Mouse (Mus musculus) heart, embryonic 12.5 days (tissue): ENCODE results near the gene Rb1. TPM values are rescaled to one million over a fixed set of nuclear protein-coding genes. Genes with fewer than 3 reads are reported as not detected.

Source experiments
- ATAC-seq: fragments of 200-750 bp; cut with Nextera tagmentation; 2 replicates; pipeline ENCODE4 v1.8.0; 2017; ENCODE audit warnings: moderate TSS enrichment, moderate library complexity; ENCODE audit not compliant: insufficient number of reproducible peaks, low FRiP score
- H3K27ac ChIP-seq: fragments of 300-500 bp; sonication (generic); 2 replicates; pipeline ENCODE4 v1.5.1; 2016; ENCODE audit warnings: mild to moderate bottlenecking, moderate library complexity; ENCODE audit not compliant: poor library complexity, severe bottlenecking
- H3K27me3 ChIP-seq: fragments of 300-500 bp; sonication (generic); replicated peaks from 2 replicates; pipeline ENCODE4 v1.6.1; 2016; ENCODE audit warnings: mild to moderate bottlenecking, moderate library complexity
- H3K36me3 ChIP-seq: fragments of 300-500 bp; sonication (generic); 2 replicates; pipeline ENCODE4 v1.6.1; 2016; ENCODE audit warnings: mild to moderate bottlenecking, moderate library complexity
- H3K4me1 ChIP-seq: fragments of 300-500 bp; sonication (generic); replicated peaks from 2 replicates; pipeline ENCODE4 v1.6.1; 2016; ENCODE audit warnings: mild to moderate bottlenecking
- H3K4me2 ChIP-seq: fragments of 300-500 bp; sonication (generic); 2 replicates; pipeline ENCODE4 v1.6.1; 2016; ENCODE audit warnings: mild to moderate bottlenecking, moderate library complexity
- H3K4me3 ChIP-seq: fragments of 300-500 bp; sonication (generic); 2 replicates; pipeline ENCODE4 v1.5.1; 2016; ENCODE audit warnings: mild to moderate bottlenecking
- H3K9ac ChIP-seq: fragments of 300-500 bp; sonication (generic); 2 replicates; pipeline ENCODE4 v1.6.1; 2016; ENCODE audit warnings: mild to moderate bottlenecking, moderate library complexity
- H3K9me3 ChIP-seq: fragments of 300-500 bp; sonication (generic); replicated peaks from 2 replicates; pipeline ENCODE4 v1.6.1; 2016; ENCODE audit warnings: mild to moderate bottlenecking, moderate library complexity
- WGBS: fragments of 180-500 bp; shearing (Covaris S2); methylation state at CpG from one replicate; pipeline ENCODE4 v1.1.7; 2016; 5-methylcytosine and 5-hydroxymethylcytosine counted together
- polyA plus RNA-seq: library from polyadenylated mRNA; unstranded; fragments of >200 nt; fragmentation: Nextera tagmentation; extraction: Ambion mirVana; gene quantifications from 2 replicates; pipeline ENCODE4 v1.2.1, GENCODE M21; 2016

Rb1 gene
- polyA plus RNA-seq, 1 experiment from 2014 or later: 18.1 TPM

DNA sequence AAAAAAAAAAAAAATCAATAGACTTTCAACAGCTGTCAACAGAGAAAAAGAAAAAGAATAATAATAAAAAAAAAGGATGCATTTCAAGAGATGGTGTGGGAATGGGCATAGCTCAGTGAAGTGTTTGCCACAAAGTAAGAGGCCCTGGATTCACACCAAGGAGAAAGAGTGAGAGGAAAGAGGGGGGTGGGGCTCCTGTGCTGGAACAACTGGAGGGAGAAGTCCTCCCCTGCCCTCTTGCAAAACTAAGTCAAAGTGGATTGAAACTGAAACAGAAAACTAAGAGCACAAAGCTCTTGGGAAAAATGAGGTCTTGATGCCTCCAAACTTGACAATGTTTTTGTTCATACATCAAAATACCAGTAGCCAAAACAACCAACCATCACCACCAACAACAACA is 116.4 kb downstream of the Rb1 start:
- H3K4me1 ChIP-seq: peaks cover 2% of the 10 kb centered on the region; the same call in 1 of the 2 replicates
- H3K27me3 ChIP-seq: no peaks in the 10 kb centered on the region
- H3K9me3 ChIP-seq: no peaks in the 10 kb centered on the region
- no peak overlapping the region for H3K9ac ChIP-seq
- H3K4me2 ChIP-seq: no peak overlapping the region
- peaks cover 2% of the 10 kb centered on the region for H3K36me3 ChIP-seq
- H3K4me3 ChIP-seq: no peak overlapping the region
- no peak overlapping the region for H3K27ac ChIP-seq
- ATAC-seq: no peak

DNA sequence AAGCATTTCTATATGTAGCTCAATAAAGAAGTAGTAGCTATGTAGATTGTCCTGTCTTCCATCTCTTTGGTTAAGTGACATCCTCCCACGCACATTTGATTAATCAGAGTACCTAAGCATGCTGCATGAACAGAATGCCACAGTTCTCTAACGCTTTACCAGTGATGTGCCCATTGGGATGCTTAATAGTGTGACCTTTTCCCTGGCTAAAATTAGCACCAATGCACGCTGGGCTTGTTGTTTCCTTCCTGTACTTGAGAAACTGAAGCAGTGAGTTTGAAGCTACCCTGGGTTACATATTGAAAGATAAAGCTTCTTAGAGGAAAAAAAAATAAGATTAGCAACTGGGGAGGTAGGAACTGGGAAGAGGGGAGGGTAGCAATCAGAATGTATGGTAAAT is 121.6 kb downstream of the Rb1 start:
- Histone ChIP-seq H3K9ac (no peak overlapping the region), H3K4me1 (peaks cover 6% of the 10 kb centered on the region), H3K36me3 (no peaks in the 10 kb centered on the region), H3K9me3 (no peaks in the 10 kb centered on the region), H3K27ac (no peak overlapping the region), H3K4me2 (no peak overlapping the region), H3K27me3 (no peaks in the 10 kb centered on the region), H3K4me3 (no peak overlapping the region)
- 48% methylated on average over 3 of the region's 3 CpGs for WGBS
- ATAC-seq: no peak

GRCm38 (mm10) chr14:73201447-73201846 is 124.2 kb downstream of the Rb1 start:
- WGBS: 39% methylated on average over 3 of the region's 3 CpGs
- no peak; the same call in 1 of the 2 replicates for ATAC-seq
- Histone ChIP-seq H3K9me3 (no peaks in the 10 kb centered on the region), H3K9ac (no peak overlapping the region), H3K4me3 (no peak overlapping the region), H3K36me3 (peaks cover 9% of the 10 kb centered on the region; the same call in 1 of the 2 replicates), H3K4me2 (no peak overlapping the region), H3K4me1 (peaks cover 10% of the 10 kb centered on the region), H3K27me3 (no peaks in the 10 kb centered on the region), H3K27ac (no peak overlapping the region)

- Histone ChIP-seq H3K4me2 (no peak overlapping the region), H3K27me3 (no peaks in the 10 kb centered on the region), H3K9me3 (no peaks in the 10 kb centered on the region), H3K9ac (no peak overlapping the region), H3K27ac (no peak overlapping the region), H3K4me3 (no peak overlapping the region), H3K36me3 (peaks cover 15% of the 10 kb centered on the region), H3K4me1 (peaks cover 7% of the 10 kb centered on the region)
- WGBS: 71% methylated on average over 5 of the region's 5 CpGs
- ATAC-seq: no peak
Measured at GRCm38 (mm10) chr14:73199058-73199457, 126.6 kb downstream of the Rb1 start.

GRCm38 (mm10) chr14:73186875-73187274 is 138.7 kb downstream of the Rb1 start:
- no peaks in the 10 kb centered on the region for H3K27me3 ChIP-seq
- ATAC-seq: no peak
- no peak overlapping the region for H3K4me3 ChIP-seq
- 84% methylated on average over 7 of the region's 7 CpGs for WGBS
- 0 out of 2 replicates have a peak, but pooled peaks cover 4% of the 10 kb centered on the region for H3K9me3 ChIP-seq
- H3K27ac ChIP-seq: no peak overlapping the region
- H3K4me2 ChIP-seq: no peak overlapping the region
- no peak overlapping the region for H3K9ac ChIP-seq
- no peaks in the 10 kb centered on the region for H3K4me1 ChIP-seq
- H3K36me3 ChIP-seq: peaks cover 33% of the 10 kb centered on the region

DNA sequence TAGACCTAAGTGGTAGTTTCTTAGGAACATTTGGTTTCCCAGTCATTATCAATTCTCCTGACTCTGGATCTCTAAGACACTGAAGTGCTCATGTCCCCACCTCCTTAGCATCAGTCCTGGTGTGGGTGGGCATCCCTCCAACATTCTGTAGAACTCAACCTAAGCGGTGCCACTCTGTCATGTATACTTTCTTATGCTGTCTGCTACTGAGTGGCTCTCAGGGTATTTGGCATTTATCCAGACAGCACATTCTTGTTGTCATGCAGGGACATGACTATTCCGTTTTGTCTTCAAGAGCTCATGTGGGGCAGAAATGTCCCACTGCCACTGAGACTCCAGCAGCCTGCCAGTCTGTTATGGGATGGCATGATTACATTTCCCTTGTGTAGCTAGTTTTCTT is 144.5 kb downstream of the Rb1 start:
- H3K4me3 ChIP-seq: no peak overlapping the region
- peaks cover 61% of the 10 kb centered on the region for H3K36me3 ChIP-seq
- no peak overlapping the region for H3K4me2 ChIP-seq
- H3K27ac ChIP-seq: peak overlapping the region; percentile 27; the same call in 1 of the 2 replicates
- no peak for ATAC-seq
- 0 out of 2 replicates have a peak, but pooled peaks cover 4% of the 10 kb centered on the region for H3K9me3 ChIP-seq
- H3K27me3 ChIP-seq: no peaks in the 10 kb centered on the region
- no peak overlapping the region for H3K9ac ChIP-seq
- peaks cover 22% of the 10 kb centered on the region for H3K4me1 ChIP-seq
- 27% methylated on average over 2 of the region's 2 CpGs for WGBS

GRCm38 (mm10) chr14:73180671-73181070 is 145.0 kb downstream of the Rb1 start:
- Histone ChIP-seq H3K4me3 (no peak overlapping the region), H3K9ac (no peak overlapping the region), H3K27ac (no peak overlapping the region), H3K9me3 (0 out of 2 replicates have a peak, but pooled peaks cover 4% of the 10 kb centered on the region), H3K4me1 (peaks cover 25% of the 10 kb centered on the region), H3K4me2 (no peak overlapping the region), H3K36me3 (peaks cover 62% of the 10 kb centered on the region), H3K27me3 (no peaks in the 10 kb centered on the region)
- 76% methylated on average over 3 of the region's 3 CpGs for WGBS
- no peak for ATAC-seq

- 58% methylated on average over 4 of the region's 4 CpGs for WGBS
- Histone ChIP-seq H3K27me3 (no peaks in the 10 kb centered on the region), H3K36me3 (peaks cover 59% of the 10 kb centered on the region), H3K4me2 (no peak overlapping the region), H3K4me1 (peaks cover 35% of the 10 kb centered on the region), H3K4me3 (no peak overlapping the region), H3K9me3 (no peaks in the 10 kb centered on the region), H3K27ac (peak overlapping the region; percentile 57), H3K9ac (no peak overlapping the region)
- ATAC-seq: peak; percentile 75
Measured at GRCm38 (mm10) chr14:73179221-73179681, 146.4 kb downstream of the Rb1 start.

GRCm38 (mm10) chr14:73177961-73178360 is 147.7 kb downstream of the Rb1 start:
- no peaks in the 10 kb centered on the region for H3K27me3 ChIP-seq
- H3K4me3 ChIP-seq: no peak overlapping the region
- peak overlapping the region; percentile 10; the same call in 1 of the 2 replicates for H3K27ac ChIP-seq
- H3K36me3 ChIP-seq: peaks cover 57% of the 10 kb centered on the region
- no peak overlapping the region for H3K9ac ChIP-seq
- H3K9me3 ChIP-seq: no peaks in the 10 kb centered on the region
- no peak for ATAC-seq
- H3K4me2 ChIP-seq: no peak overlapping the region
- 80% methylated on average over 11 of the region's 11 CpGs for WGBS
- H3K4me1 ChIP-seq: peaks cover 41% of the 10 kb centered on the region

GRCm38 (mm10) chr14:73176266-73176665 is 149.4 kb downstream of the Rb1 start:
- H3K36me3 ChIP-seq: peaks cover 60% of the 10 kb centered on the region
- WGBS: 59% methylated on average over 5 of the region's 5 CpGs

DNA sequence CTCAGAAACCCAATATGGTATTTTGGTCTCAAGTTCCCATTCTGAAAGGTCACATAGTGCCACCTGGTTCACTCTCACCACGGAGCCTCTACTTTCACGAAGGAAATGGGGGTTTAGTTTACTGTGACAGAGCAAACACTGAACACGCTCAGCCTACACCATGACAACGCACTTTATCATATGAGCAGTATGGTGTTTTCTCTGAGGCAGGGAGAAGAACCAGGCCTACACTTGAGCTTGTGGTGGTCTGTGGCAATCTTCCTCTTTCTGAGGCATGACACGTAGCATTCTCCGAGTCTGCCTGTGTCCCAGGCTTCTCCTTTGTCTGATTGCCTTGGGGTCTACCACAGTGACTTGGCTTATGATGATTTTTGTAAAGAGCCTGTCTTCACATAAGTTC is 149.8 kb downstream of the Rb1 start:
- H3K4me2 ChIP-seq: no peak overlapping the region
- no peak for ATAC-seq
- peaks cover 64% of the 10 kb centered on the region for H3K36me3 ChIP-seq
- no peaks in the 10 kb centered on the region for H3K27me3 ChIP-seq
- no peak overlapping the region for H3K4me3 ChIP-seq
- H3K27ac ChIP-seq: 0 out of 2 replicates have a peak overlapping the region, but pooled peaks have one; percentile 6
- WGBS: 70% methylated on average over 6 of the region's 6 CpGs
- no peaks in the 10 kb centered on the region for H3K9me3 ChIP-seq
- peaks cover 36% of the 10 kb centered on the region for H3K4me1 ChIP-seq
- no peak overlapping the region for H3K9ac ChIP-seq

More at GRCm38 (mm10) chr14:73176266-73176665, 149.4 kb downstream of the Rb1 start:
- Histone ChIP-seq H3K4me3 (no peak overlapping the region), H3K4me2 (no peak overlapping the region), H3K9me3 (no peaks in the 10 kb centered on the region), H3K4me1 (peaks cover 40% of the 10 kb centered on the region), H3K27me3 (no peaks in the 10 kb centered on the region), H3K9ac (no peak overlapping the region), H3K27ac (no peak overlapping the region)
- ATAC-seq: no peak

GRCm38 (mm10) chr14:73175031-73175430 is 150.6 kb downstream of the Rb1 start:
- H3K9me3 ChIP-seq: no peaks in the 10 kb centered on the region
- H3K27ac ChIP-seq: peak overlapping the region; percentile 53
- H3K36me3 ChIP-seq: peaks cover 68% of the 10 kb centered on the region
- no peaks in the 10 kb centered on the region for H3K27me3 ChIP-seq
- 71% methylated on average over 1 of the region's 1 CpGs for WGBS
- no peak overlapping the region for H3K4me2 ChIP-seq
- no peak overlapping the region for H3K4me3 ChIP-seq
- ATAC-seq: no peak
- H3K4me1 ChIP-seq: peaks cover 29% of the 10 kb centered on the region
- no peak overlapping the region for H3K9ac ChIP-seq
